Mouse (Mus musculus) gastrocnemius, adult 2 months (tissue): ENCODE measurements at regions not wholly inside any gene's neighbourhood (a gene's known extent, or its start where the extent isn't known, plus 50 kb on each side); places are given as distances from the start of the nearest gene placed in this dataset.

Experiments
- DNase-seq: peaks from one replicate; pipeline ENCODE4 v3.0.0; 2022
- H3K27ac ChIP-seq: fragments of 200-600 bp; 2 replicates; pipeline ENCODE4 v1.8.1; 2022; ENCODE audit warnings: mild to moderate bottlenecking
- H3K4me3 ChIP-seq: fragments of 200-600 bp; 2 replicates; pipeline ENCODE4 v1.8.1; 2022; ENCODE audit warnings: mild to moderate bottlenecking, moderate library complexity
- CTCF ChIP-seq: fragments of 200-600 bp; IDR thresholded peaks from 2 replicates; pipeline ENCODE4 v1.8.1; 2022; ENCODE audit warnings: antibody characterized with exemption, mild to moderate bottlenecking, moderate library complexity
- intact Hi-C: fragments of 180-260 bp; cut with DNase I; formaldehyde crosslinking; loops from one replicate; pipeline ENCODE4 v1.15.1; 2025

GRCm38 (mm10) chr12:79950579-79951112 is 162.2 kb downstream of the Zfp36l1 start:
- DNase-seq, result peak; percentile 14
- no peak overlapping the region for H3K27ac ChIP-seq
- no peak for TF ChIP-seq CTCF
- no peak overlapping the region for H3K4me3 ChIP-seq
- intact Hi-C loops, result no loop called here

DNA sequence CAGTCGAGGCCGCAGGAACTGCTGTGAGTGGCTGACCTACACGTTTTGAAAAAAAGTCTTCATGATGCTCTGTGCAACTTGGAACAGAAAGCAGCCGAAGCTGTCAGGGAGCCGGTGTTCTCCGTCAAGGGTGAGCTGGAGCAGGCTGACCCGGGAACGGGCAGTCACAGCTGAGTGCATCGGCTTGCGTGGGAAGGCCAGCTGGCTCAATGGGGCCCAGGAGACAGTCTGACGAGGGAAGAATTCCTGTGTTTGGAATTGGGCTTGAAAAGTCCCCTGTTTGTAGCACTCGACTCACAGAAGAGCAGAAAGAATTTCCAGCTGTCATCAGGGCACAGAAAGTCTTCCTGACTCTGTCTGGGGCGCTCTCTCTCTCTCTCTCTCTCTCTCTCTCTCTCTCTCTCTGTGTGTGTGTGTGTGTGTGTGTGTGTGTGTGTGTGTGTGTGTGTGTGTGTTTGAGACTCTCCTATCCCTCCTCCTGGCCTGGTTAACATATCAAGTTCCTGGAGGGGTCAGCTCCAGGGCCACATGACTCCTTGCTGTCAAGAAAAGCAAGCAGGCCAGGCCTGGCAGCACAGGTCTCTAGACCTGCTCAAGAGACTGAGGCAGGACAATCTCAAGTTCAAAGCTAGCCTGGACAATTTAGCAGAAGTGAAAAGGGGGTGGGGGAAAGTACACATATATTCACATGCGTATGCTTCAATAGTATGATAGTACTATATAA is 163.6 kb downstream of the Zfp36l1 start:
- intact Hi-C loops, result no loop called here
- no peak for TF ChIP-seq CTCF
- DNase-seq, result peak; percentile 87
- peak overlapping the region; percentile 86 for H3K27ac ChIP-seq
- no peak overlapping the region for H3K4me3 ChIP-seq

DNA sequence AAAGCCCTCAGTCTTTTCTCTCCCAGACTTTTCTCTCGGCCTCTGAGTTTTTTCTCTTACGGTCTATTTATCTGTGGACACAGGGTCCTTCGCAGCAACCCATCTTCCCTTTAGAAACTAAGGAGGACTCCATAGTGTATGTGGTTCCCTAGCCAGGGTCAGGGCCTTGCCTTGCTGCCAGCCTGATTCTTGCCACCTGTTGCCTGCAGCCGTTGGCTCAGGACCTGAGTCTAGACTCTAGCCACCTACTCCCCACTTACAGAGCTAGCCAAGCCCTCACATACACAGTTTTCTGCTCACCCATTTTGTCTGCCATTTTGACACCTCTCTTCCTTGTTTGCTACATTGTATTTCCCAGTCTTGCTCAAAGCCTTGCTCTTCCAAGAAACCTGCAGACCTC is 165.2 kb downstream of the Zfp36l1 start:
- H3K4me3 ChIP-seq, result no peak overlapping the region
- DNase-seq, result peak; percentile 51
- no peak for TF ChIP-seq CTCF
- peak overlapping the region; percentile 86 for H3K27ac ChIP-seq
- intact Hi-C loops, result no loop called here

GRCm38 (mm10) chr12:79946777-79947176 is 166.0 kb downstream of the Zfp36l1 start:
- Histone ChIP-seq H3K4me3 (no peak overlapping the region), H3K27ac (no peak overlapping the region)
- intact Hi-C loops, result no loop called here
- peak; percentile 28; the same call in 1 of the 2 replicates for TF ChIP-seq CTCF
- DNase-seq, result peak; percentile 25

GRCm38 (mm10) chr12:79945899-79946298 is 166.9 kb downstream of the Zfp36l1 start:
- intact Hi-C loops, result no loop called here
- TF ChIP-seq CTCF, result no peak
- DNase-seq, result no peak
- Histone ChIP-seq H3K27ac (peak overlapping the region; percentile 79; the same call in 1 of the 2 replicates), H3K4me3 (no peak overlapping the region)

DNA sequence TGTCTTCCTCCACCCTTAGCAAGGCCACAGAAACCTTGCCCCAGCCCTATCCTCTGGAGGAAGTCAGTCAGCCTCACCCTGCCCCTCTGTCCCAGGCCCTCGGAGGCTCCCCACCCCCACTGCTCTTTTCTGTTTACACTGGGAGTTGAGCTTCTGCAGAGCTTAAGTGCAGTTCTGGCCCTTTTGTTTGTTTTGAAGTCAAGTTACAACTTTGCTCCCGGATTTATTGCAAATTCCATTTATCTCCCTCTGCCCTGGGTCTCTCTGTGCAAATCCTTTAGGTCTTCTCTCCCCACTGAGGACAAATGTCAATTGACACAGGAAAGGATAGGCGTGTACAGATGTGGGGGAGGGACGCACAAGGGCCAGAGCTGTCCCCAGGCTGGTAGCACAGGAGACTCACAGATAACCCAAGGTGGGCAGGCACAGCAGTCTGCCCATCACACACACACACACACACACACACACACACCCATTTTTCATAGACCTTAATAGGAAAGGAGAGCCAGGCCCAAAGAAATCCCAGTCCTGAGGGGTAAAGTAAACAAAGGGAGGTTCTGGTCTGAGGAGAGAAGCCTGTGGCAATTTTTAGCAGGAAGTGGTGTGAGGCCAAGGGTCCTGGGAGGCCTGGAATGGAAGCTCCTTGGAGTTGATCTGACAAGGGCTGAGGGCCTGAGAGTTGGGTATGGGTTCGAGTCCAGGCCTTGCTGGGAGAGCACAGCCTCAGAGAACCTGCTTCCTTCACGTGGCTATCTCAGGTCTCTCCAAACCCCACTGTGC is 167.9 kb downstream of the Zfp36l1 start:
- H3K27ac ChIP-seq, result peak overlapping the region; percentile 79
- intact Hi-C loops, result no loop called here
- no peak for TF ChIP-seq CTCF
- peak; percentile 65 for DNase-seq
- H3K4me3 ChIP-seq, result no peak overlapping the region

DNA sequence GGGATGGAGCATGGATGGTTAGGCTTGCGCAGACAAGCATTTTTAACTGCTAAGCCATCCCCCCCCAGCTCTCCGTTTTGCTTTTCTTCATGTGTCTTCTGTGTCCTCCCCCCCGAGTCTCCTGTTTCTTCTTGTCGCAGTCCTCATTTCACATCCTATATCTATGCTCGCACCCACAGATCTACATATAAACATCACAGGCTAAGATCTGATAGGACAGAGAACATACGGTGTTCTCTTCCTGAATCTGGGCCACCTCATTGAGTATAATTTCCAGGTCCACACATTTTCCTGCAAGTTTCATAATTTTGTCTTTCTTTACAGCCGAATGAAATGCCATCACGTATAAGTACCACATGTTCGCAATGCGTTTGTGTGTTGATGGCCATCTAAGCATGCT is 168.7 kb downstream of the Zfp36l1 start:
- H3K4me3 ChIP-seq, result no peak overlapping the region
- DNase-seq, result no peak
- TF ChIP-seq CTCF, result no peak
- intact Hi-C loops, result no loop called here
- H3K27ac ChIP-seq, result peak overlapping the region; percentile 79

GRCm38 (mm10) chr12:79942563-79943131 is 170.2 kb downstream of the Zfp36l1 start:
- peak; percentile 68 for DNase-seq

GRCm38 (mm10) chr12:79941828-79942227 is 171.0 kb downstream of the Zfp36l1 start:
- no peak for DNase-seq
- peak overlapping the region; percentile 79 for H3K27ac ChIP-seq
- intact Hi-C loops, result no loop called here
- no peak overlapping the region for H3K4me3 ChIP-seq
- no peak for TF ChIP-seq CTCF

More at GRCm38 (mm10) chr12:79942563-79943131, 170.2 kb downstream of the Zfp36l1 start:
- no peak for TF ChIP-seq CTCF
- Histone ChIP-seq H3K27ac (peak overlapping the region; percentile 79), H3K4me3 (no peak overlapping the region)
- intact Hi-C loops, result no loop called here

DNA sequence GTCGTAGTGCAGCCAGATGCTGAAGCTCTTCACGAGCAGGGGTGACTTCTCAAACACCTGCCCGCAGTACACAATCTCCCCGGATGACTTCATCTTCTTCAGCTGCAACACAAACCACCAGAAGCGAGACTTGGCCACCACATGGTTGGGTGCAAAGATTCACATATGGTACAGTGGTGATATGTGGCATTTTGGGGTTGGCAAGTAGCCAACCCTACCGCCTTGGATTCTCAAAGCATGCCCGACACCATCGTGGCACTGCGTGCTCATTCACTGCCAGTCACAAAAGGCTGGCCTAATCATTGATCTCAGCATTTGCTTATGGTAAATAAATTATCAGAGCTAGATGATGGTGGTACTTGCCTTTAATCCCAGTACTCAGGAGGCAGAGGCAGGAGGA is 173.4 kb downstream of the Zfp36l1 start:
- intact Hi-C loops, result no loop called here
- no peak for DNase-seq
- Histone ChIP-seq H3K27ac (no peak overlapping the region), H3K4me3 (no peak overlapping the region)
- TF ChIP-seq CTCF, result no peak

- Histone ChIP-seq H3K27ac (peak overlapping the region; percentile 90), H3K4me3 (no peak overlapping the region)
- TF ChIP-seq CTCF, result no peak
- intact Hi-C loops, result no loop called here
- no peak for DNase-seq
Measured at GRCm38 (mm10) chr12:79937876-79938275, 174.9 kb downstream of the Zfp36l1 start.

DNA sequence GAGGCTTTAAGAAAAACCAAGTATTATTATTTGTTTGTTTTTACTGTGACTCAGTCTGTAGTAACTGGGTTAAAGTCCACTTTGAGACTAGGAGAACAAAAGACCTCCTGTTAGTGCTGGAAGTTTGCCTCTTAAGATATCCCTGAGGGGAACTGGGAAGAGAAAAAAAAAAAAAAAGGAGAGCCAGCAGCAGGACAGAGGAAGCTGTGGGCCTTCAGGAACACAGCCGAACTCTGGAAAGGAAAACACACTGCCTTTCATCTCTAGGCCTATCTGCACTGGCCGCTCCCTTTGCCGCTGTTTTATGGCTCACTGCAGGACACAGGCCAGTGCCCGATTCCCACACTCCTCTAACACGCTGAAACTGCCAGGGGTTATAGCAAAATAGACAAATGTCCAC is 176.1 kb downstream of the Zfp36l1 start:
- DNase-seq, result peak; percentile 50
- intact Hi-C loops, result no loop called here
- TF ChIP-seq CTCF, result no peak
- Histone ChIP-seq H3K4me3 (0 out of 2 replicates have a peak overlapping the region, but pooled peaks have one; percentile 11), H3K27ac (peak overlapping the region; percentile 90)

GRCm38 (mm10) chr12:79934091-79934490 is 178.7 kb downstream of the Zfp36l1 start:
- no peak for DNase-seq
- Histone ChIP-seq H3K27ac (peak overlapping the region; percentile 90), H3K4me3 (no peak overlapping the region)
- intact Hi-C loops, result no loop called here
- no peak for TF ChIP-seq CTCF
